Mouse (Mus musculus): ENCODE data around the gene Lrrc3b. TPM values are rescaled to one million over a fixed set of nuclear protein-coding genes. Genes with fewer than 3 reads are reported as not detected.

The Lrrc3b gene
- polyA plus RNA-seq, 1 experiment from 2014 or later = 30.9 TPM

DNA sequence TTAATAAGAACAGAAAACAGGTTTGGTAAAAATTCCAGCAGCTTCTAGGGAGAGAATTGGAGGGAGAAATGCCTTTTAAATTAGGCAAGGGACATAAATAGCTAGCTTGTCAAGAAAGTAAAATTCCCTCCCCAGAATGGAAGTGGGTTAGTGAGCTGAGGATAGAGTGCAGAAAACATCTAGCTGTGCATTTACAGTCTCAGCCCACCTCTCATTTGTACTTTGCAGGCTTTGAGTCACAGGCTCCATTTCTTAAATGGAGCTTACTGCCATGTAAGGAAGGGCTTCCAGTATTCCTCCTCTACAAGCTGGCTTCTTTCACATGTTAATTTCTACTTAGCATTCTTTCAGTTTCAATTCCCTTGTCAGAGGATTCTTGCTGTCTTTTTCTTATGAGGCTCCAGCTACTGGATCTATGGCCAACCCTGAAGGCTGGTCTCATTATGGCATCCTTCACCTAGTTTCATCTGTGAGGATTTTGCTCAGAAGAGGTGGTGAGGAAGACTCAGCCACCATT, 119.3 kb downstream of the Lrrc3b start:
- H3K9me3 ChIP-seq (ENCODE audit: control insufficient read depth, low read length) = no peaks in the 10 kb centered on the region
- no peaks in the 10 kb centered on the region for H3K4me1 ChIP-seq (ENCODE audit: control insufficient read depth, insufficient read depth, low read length)
- H3K27ac ChIP-seq (ENCODE audit: low read depth, low read length) = no peak overlapping the region
- no peak overlapping the region for H3K4me3 ChIP-seq (ENCODE audit: low read depth, low read length)
- H3K9ac ChIP-seq (replicated peaks; ENCODE audit: low read depth, low read length) = no peak overlapping the region
- ATAC-seq (ENCODE audit: low read depth) = no peak
- H3K4me2 ChIP-seq (ENCODE audit: low read depth, low read length) = no peak overlapping the region
- H3K36me3 ChIP-seq (ENCODE audit: control insufficient read depth, insufficient read depth, low read length) = no peaks in the 10 kb centered on the region
- no peaks in the 10 kb centered on the region for H3K27me3 ChIP-seq (ENCODE audit: control insufficient read depth, insufficient read depth, low read length)

DNA sequence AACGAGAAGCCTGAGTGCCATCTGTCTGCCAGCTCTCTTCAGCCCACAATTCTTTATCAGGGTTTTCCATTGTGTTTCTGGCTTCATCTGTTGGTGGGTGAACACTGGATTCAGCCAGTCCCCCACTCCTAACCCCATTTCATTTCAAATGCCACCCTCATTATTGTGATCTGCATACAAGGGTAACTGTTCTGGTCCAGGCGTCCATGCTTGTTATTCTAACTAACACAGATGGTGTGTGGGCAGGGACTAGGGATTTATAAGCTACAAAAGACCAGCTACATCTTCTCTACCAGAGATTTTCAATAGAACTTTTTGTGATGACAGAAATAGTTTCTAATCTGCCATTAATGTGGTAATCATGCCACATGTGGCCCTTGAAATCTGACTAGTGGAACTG, 130.2 kb downstream of the Lrrc3b start:
- WGBS = 87% methylated on average over 2 of the region's 2 CpGs
- H3K4me1 ChIP-seq (ENCODE audit: control insufficient read depth, insufficient read depth, low read length) = no peaks in the 10 kb centered on the region
- H3K9me3 ChIP-seq (ENCODE audit: control insufficient read depth, low read length) = no peaks in the 10 kb centered on the region
- no peaks in the 10 kb centered on the region for H3K36me3 ChIP-seq (ENCODE audit: control insufficient read depth, insufficient read depth, low read length)
- no peaks in the 10 kb centered on the region for H3K27me3 ChIP-seq (ENCODE audit: control insufficient read depth, insufficient read depth, low read length)
- no peak overlapping the region for H3K4me2 ChIP-seq (ENCODE audit: low read depth, low read length)
- H3K27ac ChIP-seq (ENCODE audit: low read depth, low read length) = no peak overlapping the region
- ATAC-seq (ENCODE audit: low read depth) = no peak
- H3K4me3 ChIP-seq (ENCODE audit: low read depth, low read length) = no peak overlapping the region
- H3K9ac ChIP-seq (replicated peaks; ENCODE audit: low read depth, low read length) = no peak overlapping the region
